Mouse (Mus musculus): ENCODE data around the gene Mast4. TPM values are rescaled to one million over a fixed set of nuclear protein-coding genes. Genes with fewer than 3 reads are reported as not detected.
A peak's percentile ranks its signal among the peaks of the same experiment; 100 is the strongest.

Mast4 gene
- total and polyA plus RNA-seq, 3 experiments = 37.1 to 88.8 (median 66.8) TPM

GRCm38 (mm10) chr13:102989616-102990015 is 344.7 kb downstream of the Mast4 start:
- DNase-seq = no peak

- DNase-seq = no peak
Observed at GRCm38 (mm10) chr13:102988976-102989375, 345.3 kb downstream of the Mast4 start.

DNA sequence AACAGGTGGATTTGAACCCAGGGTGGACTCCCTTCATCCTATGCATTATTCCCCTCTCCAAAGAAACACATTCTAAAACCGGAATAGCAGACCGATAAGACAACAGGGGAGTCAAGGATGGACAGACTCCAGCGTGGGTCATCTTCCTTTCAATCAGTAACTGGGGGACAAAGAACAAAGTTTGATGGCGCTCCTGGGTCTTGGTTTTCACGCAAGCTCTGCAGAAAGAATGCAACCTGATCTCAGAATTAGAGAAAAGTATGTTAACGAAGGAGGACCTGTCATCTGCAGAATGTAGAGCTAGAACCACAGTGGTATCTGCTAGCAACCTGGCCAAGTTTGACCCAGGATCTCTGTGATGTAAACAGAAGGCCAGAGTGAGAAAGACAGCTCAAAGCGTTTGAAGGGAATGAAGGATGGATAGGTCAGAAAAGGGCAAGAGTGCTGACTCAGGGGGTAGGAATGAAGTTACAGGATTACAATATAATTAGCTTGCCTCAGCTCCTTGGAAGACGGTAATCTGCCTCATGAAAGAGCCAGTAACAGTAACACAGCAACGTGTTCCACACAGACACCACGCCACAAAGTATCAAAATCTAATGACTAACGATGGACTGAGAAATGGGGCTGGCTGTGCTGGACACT is 345.9 kb downstream of the Mast4 start:
- DNase-seq = peak; percentile 28

DNA sequence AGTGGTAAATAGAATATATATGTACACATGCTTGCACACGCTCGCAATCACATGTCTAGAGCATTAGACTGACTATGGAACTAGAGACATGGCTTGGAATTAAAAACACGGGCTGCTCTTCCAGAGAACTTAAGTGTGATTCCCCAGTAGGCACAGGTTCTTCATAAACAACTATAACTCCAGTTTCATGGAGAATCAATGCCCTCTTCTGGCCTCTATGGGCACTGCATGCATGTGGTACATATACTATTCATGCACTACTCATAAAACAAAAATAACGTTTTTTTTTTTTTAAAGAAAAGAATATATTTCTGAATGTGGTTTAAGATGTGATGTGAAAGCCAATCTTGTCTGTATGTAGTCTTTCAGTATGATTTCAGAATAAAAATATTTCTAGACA is 349.7 kb downstream of the Mast4 start:
- no peak for DNase-seq

- no peak for DNase-seq
Observed at GRCm38 (mm10) chr13:102973853-102974252, 360.4 kb downstream of the Mast4 start.

GRCm38 (mm10) chr13:102963471-102963870 is 370.8 kb downstream of the Mast4 start:
- DNase-seq = no peak

DNA sequence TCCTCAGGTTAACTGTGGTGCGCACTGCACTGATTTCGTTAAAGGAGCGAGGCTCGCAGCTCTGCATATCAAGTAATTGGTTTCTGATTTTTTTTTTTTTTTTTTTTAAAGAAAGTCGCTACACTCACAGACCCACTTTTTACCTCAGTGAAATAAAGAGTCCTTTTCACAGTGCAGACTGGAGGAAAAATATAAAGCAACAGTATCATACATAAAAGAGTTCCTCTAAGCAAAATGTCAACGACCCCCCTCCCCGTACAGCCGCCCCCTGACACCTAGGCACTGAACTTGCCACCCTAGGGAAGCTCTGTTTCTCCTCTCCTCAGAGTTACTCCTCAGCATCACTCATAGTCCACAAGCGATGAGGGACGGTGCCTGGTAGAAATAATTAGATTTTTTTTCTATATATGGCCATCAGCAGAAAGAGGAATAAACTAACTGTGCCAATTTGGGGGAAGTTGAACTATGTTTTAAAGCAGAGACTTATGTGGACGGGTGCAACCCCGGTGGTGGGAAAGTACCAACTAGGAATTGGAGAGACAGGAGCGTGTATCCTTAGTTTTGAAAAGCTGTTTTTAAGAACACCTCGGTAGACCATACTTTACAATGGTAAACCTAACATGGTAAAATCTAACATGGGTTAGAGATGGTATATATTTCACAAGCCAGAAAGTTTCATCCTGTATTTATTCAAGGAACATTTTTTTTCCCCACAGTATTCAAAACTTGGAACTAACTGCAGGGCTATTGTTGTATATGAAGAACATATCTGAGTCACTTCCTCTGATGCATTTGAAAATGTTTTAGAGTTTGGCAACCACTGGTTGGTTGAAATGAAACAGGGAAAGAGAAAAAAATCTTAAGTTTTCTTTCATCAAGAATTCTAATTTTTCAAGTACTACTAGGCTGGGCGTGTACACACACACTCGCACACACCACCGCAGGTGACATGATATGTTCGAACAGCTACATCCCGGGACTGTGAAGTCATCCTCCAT is 375.7 kb downstream of the Mast4 start:
- DNase-seq = no peak

GRCm38 (mm10) chr13:102957508-102958272 is 376.6 kb downstream of the Mast4 start:
- DNase-seq = peak; percentile 45

GRCm38 (mm10) chr13:102955506-102955905 is 378.8 kb downstream of the Mast4 start:
- DNase-seq = no peak

GRCm38 (mm10) chr13:102949756-102950155 is 384.5 kb downstream of the Mast4 start:
- no peak for DNase-seq

GRCm38 (mm10) chr13:102948966-102949365 is 385.3 kb downstream of the Mast4 start:
- DNase-seq = no peak

- DNase-seq = no peak
Observed at GRCm38 (mm10) chr13:102947546-102947945, 386.8 kb downstream of the Mast4 start.

- DNase-seq = no peak
Observed at GRCm38 (mm10) chr13:102946024-102946821, 388.1 kb downstream of the Mast4 start.

- no peak for DNase-seq
Observed at GRCm38 (mm10) chr13:102945450-102945849, 388.8 kb downstream of the Mast4 start.

DNA sequence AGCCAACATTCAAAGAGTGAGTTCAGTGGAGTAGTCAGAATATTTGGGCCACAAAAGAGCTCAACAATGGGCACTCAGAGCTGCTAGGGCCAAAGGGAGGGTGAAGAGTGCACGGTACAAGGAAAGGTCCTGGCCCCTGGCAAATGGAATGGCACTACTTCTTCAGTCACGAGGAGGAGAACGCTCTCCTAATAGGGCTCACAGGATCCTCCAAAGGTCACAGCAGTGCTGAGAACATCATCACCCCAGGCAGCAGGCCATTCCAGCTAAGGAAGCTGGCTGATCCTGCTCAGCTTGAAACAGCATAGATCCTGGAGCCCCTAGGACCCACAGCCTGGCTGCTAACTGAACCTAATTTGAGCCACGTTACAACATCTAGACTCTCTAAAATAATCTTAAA is 389.8 kb downstream of the Mast4 start:
- DNase-seq = no peak

DNA sequence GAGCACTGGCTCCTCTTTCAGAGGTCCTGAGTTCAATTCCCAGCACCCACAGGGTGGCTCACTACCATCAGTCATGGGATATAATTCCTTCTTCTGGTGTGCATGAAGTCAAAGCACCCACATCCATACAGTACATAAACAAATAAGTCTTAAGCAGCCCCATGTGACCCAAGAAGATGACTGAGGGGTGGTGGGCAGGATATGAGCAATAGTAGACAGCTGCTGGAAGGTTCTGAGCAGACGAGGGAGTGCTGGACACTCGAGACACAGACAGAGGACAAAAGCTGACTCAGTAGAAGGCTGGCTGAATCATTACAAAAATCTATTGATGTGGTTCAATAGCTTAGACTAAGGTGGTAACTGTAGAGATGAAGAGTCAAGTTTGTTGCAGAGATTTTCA is 391.7 kb downstream of the Mast4 start:
- DNase-seq = no peak

- no peak for DNase-seq
Observed at GRCm38 (mm10) chr13:102940476-102940875, 393.8 kb downstream of the Mast4 start.

GRCm38 (mm10) chr13:102936233-102936632 is 398.1 kb downstream of the Mast4 start:
- DNase-seq = no peak

- DNase-seq = no peak
Observed at GRCm38 (mm10) chr13:102935788-102936187, 398.5 kb downstream of the Mast4 start.

GRCm38 (mm10) chr13:102933702-102934101 is 400.6 kb downstream of the Mast4 start:
- DNase-seq = peak; percentile 57

DNA sequence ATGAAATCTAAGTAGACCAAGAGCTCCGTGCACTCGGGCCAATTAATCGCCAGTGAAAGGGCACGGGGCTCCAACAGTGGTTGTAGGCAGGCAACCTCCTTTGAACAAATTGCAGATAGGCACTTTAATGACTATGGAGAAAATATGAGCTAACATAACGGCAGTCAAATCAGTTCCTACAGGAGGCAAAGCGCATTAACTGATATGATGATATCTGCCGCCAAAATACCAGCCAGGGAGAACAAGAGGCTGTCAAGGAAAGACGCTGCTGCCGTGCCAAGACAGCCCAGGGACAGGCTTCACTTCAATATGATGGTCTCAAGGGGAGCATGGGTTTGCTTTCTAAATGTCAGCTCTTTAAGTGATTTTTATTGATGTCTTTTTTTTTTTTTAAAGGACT is 401.9 kb downstream of the Mast4 start:
- DNase-seq = no peak

DNA sequence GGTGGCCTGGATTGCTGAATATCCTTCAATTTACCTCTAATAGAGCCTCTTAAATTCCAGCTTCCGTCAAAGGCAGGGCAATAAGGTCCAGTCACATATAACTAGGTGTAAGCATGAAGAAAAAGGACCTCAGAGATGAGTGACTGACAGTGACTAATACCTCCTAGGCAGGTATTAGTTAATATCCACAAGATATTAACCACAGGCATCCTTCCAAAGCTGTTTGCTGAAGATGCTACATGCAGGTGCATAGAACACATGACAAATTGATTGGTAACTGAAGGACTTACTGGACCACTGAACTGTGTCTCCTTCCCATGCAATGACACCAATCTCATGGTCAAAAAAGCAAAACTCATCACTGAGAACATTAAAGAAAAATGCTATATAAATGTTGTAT is 402.3 kb downstream of the Mast4 start:
- DNase-seq = no peak

Measured in adrenal gland, adult 2 months (tissue).